Mouse (Mus musculus) cerebellum, adult 9-10 months (tissue): ENCODE results near the gene Dnaaf2.

ENCODE experiments used
- DNase-seq: peaks from one replicate; pipeline ENCODE4 v3.0.0; 2022

Gene Dnaaf2

GRCm38 (mm10) chr12:69198164-69198535 lies at the start of gene Dnaaf2:
Dnaaf2 (minus strand) TSS chr12:69198429.
- DNase-seq: peak; percentile 69

GRCm38 (mm10) chr12:69241771-69242431 lies 43.7 kb upstream of the Dnaaf2 start:
- DNase-seq: peak; percentile 73

- no peak for DNase-seq
These were observed 43.2 kb upstream of the Dnaaf2 start for GRCm38 (mm10) chr12:69241405-69241770.

GRCm38 (mm10) chr12:69240876-69241275 lies 42.6 kb upstream of the Dnaaf2 start, which contains the start of gene Klhdc1:
Klhdc1 (plus strand) TSS chr12:69241176.
- DNase-seq: no peak

- no peak for DNase-seq
These were observed 40.1 kb upstream of the Dnaaf2 start for GRCm38 (mm10) chr12:69238284-69238683.

GRCm38 (mm10) chr12:69235782-69236181 lies 37.6 kb upstream of the Dnaaf2 start:
- DNase-seq: no peak

- no peak for DNase-seq
These were observed 31.0 kb upstream of the Dnaaf2 start for GRCm38 (mm10) chr12:69229251-69229650.

GRCm38 (mm10) chr12:69227776-69228466 lies 29.7 kb upstream of the Dnaaf2 start, which contains the start of gene Pole2:
Pole2 (minus strand) TSS chr12:69228195.
- peak; percentile 81 for DNase-seq

GRCm38 (mm10) chr12:69220613-69221277 lies 22.5 kb upstream of the Dnaaf2 start:
- DNase-seq: no peak

- DNase-seq: no peak
These were observed 18.4 kb upstream of the Dnaaf2 start for GRCm38 (mm10) chr12:69216587-69216986.

- no peak for DNase-seq
These were observed 17.0 kb upstream of the Dnaaf2 start for GRCm38 (mm10) chr12:69215000-69215785.

GRCm38 (mm10) chr12:69214393-69214792 lies 16.2 kb upstream of the Dnaaf2 start:
- DNase-seq: no peak

GRCm38 (mm10) chr12:69213186-69213777 lies 15.1 kb upstream of the Dnaaf2 start:
- no peak for DNase-seq

GRCm38 (mm10) chr12:69211057-69211456 lies 12.8 kb upstream of the Dnaaf2 start:
- no peak for DNase-seq

- no peak for DNase-seq
These were observed 12.1 kb upstream of the Dnaaf2 start for GRCm38 (mm10) chr12:69210056-69210979.

GRCm38 (mm10) chr12:69208520-69208919 lies 10.3 kb upstream of the Dnaaf2 start:
- DNase-seq: no peak

- DNase-seq: no peak
These were observed 9.7 kb upstream of the Dnaaf2 start for GRCm38 (mm10) chr12:69207926-69208325.

GRCm38 (mm10) chr12:69207396-69207795 lies 9.2 kb upstream of the Dnaaf2 start:
- DNase-seq: no peak

- no peak for DNase-seq
These were observed 6.0 kb upstream of the Dnaaf2 start, which contains the start of gene Gm49384 for GRCm38 (mm10) chr12:69204052-69204833. Gm49384 (minus strand) TSS chr12:69204267.

- DNase-seq: no peak
These were observed 756 bp upstream of the Dnaaf2 start for GRCm38 (mm10) chr12:69198985-69199384.
